In genomic region chr13:30724691-30725271, GRCm38 (mm10) we compare ENCODE assay signal across 10 mouse cellular contexts. TPM values are rescaled to one million over a fixed set of nuclear protein-coding genes. Genes with fewer than 3 reads are reported as not detected.
A peak's percentile ranks its signal among the peaks of the same experiment; 100 is the strongest.
DNase-seq lines count a peak whose midpoint lies in the region; ATAC-seq and TF ChIP-seq lines count a peak whose summit lies in the region.
"Had no signal": no experiment of that assay in that cellular context is flagged by ENCODE, and none has a peak within 500 bp of the region (broad histone marks: within the 10 kb centered on the region; RNA-seq: fewer than 3 reads in every experiment).

No protein-coding gene starts in this region.

- H3K27ac ChIP-seq in heart, postnatal 0 days (ENCODE audit: low read depth): no peak overlapping the region
- H3K27ac ChIP-seq in embryonic facial prominence, embryonic 13.5 days: no peak overlapping the region

- no peak for TF ChIP-seq CTCF in heart, postnatal 0 days (IDR thresholded peaks at IDR 0.05; ENCODE audit: low read depth)

- no peaks in the 10 kb centered on the region for H3K9me3 ChIP-seq in heart, postnatal 0 days (replicated peaks; ENCODE audit: control insufficient read depth, low read length)
- no peaks in the 10 kb centered on the region for H3K9me3 ChIP-seq in embryonic facial prominence, embryonic 13.5 days

- H3K27me3 ChIP-seq in heart, postnatal 0 days (ENCODE audit: control insufficient read depth, insufficient read depth, low read length): no peaks in the 10 kb centered on the region
- no peaks in the 10 kb centered on the region for H3K27me3 ChIP-seq in embryonic facial prominence, embryonic 13.5 days

- no peak overlapping the region for H3K4me3 ChIP-seq in heart, postnatal 0 days (ENCODE audit: low read depth, low read length)
- H3K4me3 ChIP-seq in embryonic facial prominence, embryonic 13.5 days: no peak overlapping the region

- H3K36me3 ChIP-seq in heart, postnatal 0 days (replicated peaks; ENCODE audit: control insufficient read depth, insufficient read depth, low read length): no peaks in the 10 kb centered on the region
- H3K36me3 ChIP-seq in embryonic facial prominence, embryonic 13.5 days: no peaks in the 10 kb centered on the region

- 28% methylated on average over 7 of the region's 7 CpGs for WGBS in heart, postnatal 0 days
- 24% methylated on average over 7 of the region's 7 CpGs for WGBS in embryonic facial prominence, embryonic 13.5 days

- no peak overlapping the region; the same call in 1 of the 2 replicates for H3K4me2 ChIP-seq in heart, postnatal 0 days (ENCODE audit: low read depth, low read length)
- peak overlapping the region; percentile 29 for H3K4me2 ChIP-seq in embryonic facial prominence, embryonic 13.5 days

- ATAC-seq in cerebellum, adult (ENCODE audit: insufficient number of reproducible peaks, low FRiP score, low TSS enrichment): 0 out of 2 replicates have a peak, but pooled peaks have one; percentile 40
- 0 out of 2 replicates have a peak, but pooled peaks have one; percentile 12 for ATAC-seq in heart, postnatal 0 days (ENCODE audit: insufficient read depth, low read depth)
- ATAC-seq in embryonic facial prominence, embryonic 13.5 days (ENCODE audit: insufficient number of reproducible peaks, insufficient read depth, low FRiP score, low TSS enrichment, low read depth): no peak
- ATAC-seq in inflammation-experienced regulatory T-cells, adult 6 months: no peak

- no peaks in the 10 kb centered on the region for H3K4me1 ChIP-seq in heart, postnatal 0 days (ENCODE audit: control insufficient read depth, insufficient read depth)
- peaks cover 13% of the 10 kb centered on the region for H3K4me1 ChIP-seq in embryonic facial prominence, embryonic 13.5 days

- TF ChIP-seq EP300 in heart, postnatal 0 days (IDR thresholded peaks at IDR 0.05; ENCODE audit: low read depth): no peak

- no peak for DNase-seq in cerebellum, adult 11 months
- no peak for DNase-seq in heart, postnatal 0 days (ENCODE audit: low spot score)
- no peak for DNase-seq in heart, adult 9 months (ENCODE audit: low spot score in 2 of 2)
- peak; percentile 55 for DNase-seq in 3T3-L1 (ENCODE audit: low read depth, low spot score)
- no peak for DNase-seq in left cerebral cortex, adult 8-10 months (ENCODE audit: low spot score in 2 of 2)
- DNase-seq: right cerebral cortex, postnatal 25 days had no signal

- H3K9ac ChIP-seq in heart, postnatal 0 days (replicated peaks; ENCODE audit: low read depth, low read length): no peak overlapping the region
- H3K9ac ChIP-seq in embryonic facial prominence, embryonic 13.5 days: 0 out of 2 replicates have a peak overlapping the region, but pooled peaks have one; percentile 2

RNA-seq across cellular contexts. Expression of gene Irf4, which starts 24.2 kb away (rescaled TPM):
- total RNA-seq in heart, postnatal 0 days (2014; rRNA removed; ENCODE audit: low replicate concordance): not detected in 2 replicates
- polyA plus RNA-seq in heart, postnatal 0 days (2015; fragmentation: Nextera tagmentation; extraction: Ambion mirVana): 0.03 and 0.04 TPM in 2 replicates
- 0.06 and 0.15 TPM in 2 replicates for polyA plus RNA-seq in embryonic facial prominence, embryonic 13.5 days (2015; fragmentation: Nextera tagmentation; extraction: Ambion mirVana)
- 10 to 100 TPM; 17.4 to 19.8 (median 17.8) TPM for polyA plus RNA-seq in inflammation-experienced regulatory T-cells, adult 6 months (2017; shearing (Covaris generic))
- total RNA-seq in left cerebral cortex, adult 8-10 months (2022): under 1 TPM; 0.21 to 0.46 (median 0.34) TPM
- polyA plus RNA-seq: C2C12 had no signal

Comparison
In these comparisons a context has a peak if more than half of its experiments do, and no peak if none do; other contexts are left out.
1. ATAC-seq: peak in cerebellum, adult (single experiment) and heart, postnatal 0 days (single experiment); none in embryonic facial prominence, embryonic 13.5 days (single experiment) and inflammation-experienced regulatory T-cells, adult 6 months (single experiment).
2. RNA of gene Irf4, which starts 24.2 kb away (polyA plus RNA-seq): 17.4 to 19.8 TPM in inflammation-experienced regulatory T-cells, adult 6 months; 0.06 to 0.15 TPM in embryonic facial prominence, embryonic 13.5 days and 0.03 to 0.04 TPM in heart, postnatal 0 days; every median in the first group is over 10 times any median in the second.